Mouse (Mus musculus) heart, adult 8-10 months (tissue): ENCODE results near the gene Hcfc1r1. TPM values are rescaled to one million over a fixed set of nuclear protein-coding genes. Genes with fewer than 3 reads are reported as not detected.

Source experiments
- DNase-seq: peaks from one replicate; pipeline ENCODE4 v3.0.0; 2022; ENCODE audit warnings: low spot score
- total RNA-seq, 4 experiments: library from RNA; stranded (reverse); gene quantifications; 2 replicates each; pipeline ENCODE4 v1.2.4; 2022

Gene Hcfc1r1
- 100 to 1,000 TPM; 200 to 231 (median 211) TPM for total RNA-seq

- DNase-seq = peak; percentile 95
Observed at GRCm38 (mm10) chr17:23673424-23674073, at the start of gene Hcfc1r1, which contains the start of gene Thoc6. TSS of gene Hcfc1r1 (plus strand) at chr17:23673596. TSS of gene Thoc6 (minus strand) at chr17:23673882.

GRCm38 (mm10) chr17:23627813-23628212, 45.6 kb upstream of the Hcfc1r1 start:
- no peak for DNase-seq

GRCm38 (mm10) chr17:23630195-23631020, 43.0 kb upstream of the Hcfc1r1 start:
- peak; percentile 66 for DNase-seq

- no peak for DNase-seq
Observed at GRCm38 (mm10) chr17:23631241-23631640, 42.2 kb upstream of the Hcfc1r1 start.

GRCm38 (mm10) chr17:23644613-23645495, 28.5 kb upstream of the Hcfc1r1 start, which contains the start of gene Mmp25:
TSS of gene Mmp25 (minus strand) at chr17:23645277.
- DNase-seq = no peak

GRCm38 (mm10) chr17:23645894-23646293, 27.5 kb upstream of the Hcfc1r1 start:
- no peak for DNase-seq

- no peak for DNase-seq
Observed at GRCm38 (mm10) chr17:23651363-23651762, 22.0 kb upstream of the Hcfc1r1 start.

GRCm38 (mm10) chr17:23653324-23653723, 20.1 kb upstream of the Hcfc1r1 start:
- no peak for DNase-seq

- no peak for DNase-seq
Observed at GRCm38 (mm10) chr17:23654001-23654400, 19.4 kb upstream of the Hcfc1r1 start.

- DNase-seq = no peak
Observed at GRCm38 (mm10) chr17:23654410-23654809, 19.0 kb upstream of the Hcfc1r1 start.

GRCm38 (mm10) chr17:23658450-23658849, 14.9 kb upstream of the Hcfc1r1 start:
- DNase-seq = no peak

- no peak for DNase-seq
Observed at GRCm38 (mm10) chr17:23660117-23660875, 13.1 kb upstream of the Hcfc1r1 start, which contains the start of gene Bicdl2. TSS of gene Bicdl2 (plus strand) at chr17:23660506.

- DNase-seq = no peak
Observed at GRCm38 (mm10) chr17:23660876-23661200, 12.6 kb upstream of the Hcfc1r1 start.

- DNase-seq = no peak
Observed at GRCm38 (mm10) chr17:23661526-23661925, 11.9 kb upstream of the Hcfc1r1 start.

GRCm38 (mm10) chr17:23664556-23665021, 8.8 kb upstream of the Hcfc1r1 start:
- peak; percentile 24 for DNase-seq

GRCm38 (mm10) chr17:23665511-23665910, 7.9 kb upstream of the Hcfc1r1 start:
- DNase-seq = no peak

- no peak for DNase-seq
Observed at GRCm38 (mm10) chr17:23670516-23671074, 2.8 kb upstream of the Hcfc1r1 start.

- no peak for DNase-seq
Observed at GRCm38 (mm10) chr17:23671519-23671918, 1.9 kb upstream of the Hcfc1r1 start.

GRCm38 (mm10) chr17:23672761-23673160, 635 bp upstream of the Hcfc1r1 start:
- DNase-seq = no peak

GRCm38 (mm10) chr17:23674271-23674952, 1.0 kb downstream of the Hcfc1r1 start:
- DNase-seq = peak; percentile 55
